Mouse (Mus musculus) ovary, postnatal 10 days (tissue): Measurements from ENCODE around the gene Aipl1.
"Not testable (repeated sequence)": the region's sequence is repeated elsewhere in the genome, so short reads cannot be mapped to it uniquely, and the experiment has no call there.

ENCODE experiments used
- DNase-seq: peaks from one replicate; pipeline ENCODE4 v3.0.0; 2022; ENCODE audit warnings: low spot score

Gene Aipl1

DNA sequence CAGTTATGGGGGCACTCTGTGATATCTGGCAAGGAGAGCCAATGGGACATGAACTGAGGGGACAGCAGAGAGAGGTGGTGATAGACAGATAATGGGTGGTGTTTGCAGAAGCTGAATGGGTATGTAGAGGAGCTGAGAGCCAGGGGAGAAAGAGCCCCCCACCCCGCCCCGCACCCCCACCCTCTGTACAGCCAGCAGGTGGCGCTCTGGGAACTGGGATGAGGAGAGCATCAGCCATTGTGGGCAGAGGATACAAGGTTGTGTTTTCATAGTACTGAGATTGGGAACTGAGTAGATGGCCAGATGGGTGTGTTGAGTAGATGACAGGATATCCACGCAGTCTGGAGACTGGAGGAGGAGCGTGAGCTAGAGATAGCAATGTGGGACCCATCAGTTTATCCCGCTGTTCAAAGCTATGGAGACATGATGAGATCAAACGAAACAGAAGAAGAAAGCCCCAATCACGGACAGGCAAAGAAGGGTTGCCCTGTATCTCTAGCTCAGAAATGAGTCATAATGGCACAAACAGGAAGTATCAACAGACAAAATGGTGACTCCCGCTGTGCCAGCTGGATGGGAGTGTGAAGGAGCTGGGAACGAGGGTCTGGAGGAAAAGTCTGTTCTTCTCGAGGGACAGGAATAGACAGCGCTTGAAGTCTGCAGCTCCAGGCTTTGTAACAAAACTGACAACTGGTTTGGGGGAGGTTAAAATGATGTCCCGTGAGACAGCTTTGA, 20.6 kb downstream of the Aipl1 start:
- DNase-seq, result no peak

DNA sequence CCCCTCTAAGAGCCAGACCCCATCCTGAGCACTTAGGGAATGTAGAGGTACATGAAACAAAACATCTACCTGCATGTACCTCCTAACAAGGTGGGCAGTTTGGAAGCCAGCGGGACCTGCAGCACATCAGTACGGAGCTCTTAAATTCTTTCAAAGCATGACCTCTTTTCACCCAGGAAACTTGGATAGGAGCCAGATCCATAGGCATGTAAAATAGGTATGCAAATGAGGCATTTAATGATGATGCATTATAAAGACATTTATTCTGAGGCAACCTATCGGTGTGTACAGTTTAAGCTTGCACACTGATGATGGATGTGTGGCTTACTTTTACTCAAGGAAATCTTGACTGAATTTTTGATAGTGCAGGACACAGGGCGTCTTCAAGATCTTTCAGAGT, 22.6 kb downstream of the Aipl1 start:
- no peak for DNase-seq

DNA sequence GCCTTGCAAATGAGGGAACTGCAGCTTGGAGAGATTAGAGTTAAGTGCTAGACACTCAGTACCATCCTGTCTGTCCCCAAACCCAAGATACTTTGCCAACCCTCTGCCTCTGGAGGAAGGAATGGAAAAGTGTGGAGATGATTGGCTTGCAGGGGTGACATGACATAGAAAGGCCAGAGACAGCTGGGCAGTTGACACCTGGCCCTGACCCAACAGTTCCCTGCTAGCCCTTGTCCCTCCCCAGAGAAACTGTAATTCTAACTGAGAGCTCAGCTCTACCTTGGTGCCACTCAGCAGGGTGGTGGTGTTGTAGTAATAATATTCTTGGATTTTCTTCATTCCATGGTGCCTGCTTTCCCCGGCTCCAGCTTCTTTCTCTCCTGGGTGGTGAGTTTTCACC, 25.4 kb downstream of the Aipl1 start:
- no peak for DNase-seq

DNA sequence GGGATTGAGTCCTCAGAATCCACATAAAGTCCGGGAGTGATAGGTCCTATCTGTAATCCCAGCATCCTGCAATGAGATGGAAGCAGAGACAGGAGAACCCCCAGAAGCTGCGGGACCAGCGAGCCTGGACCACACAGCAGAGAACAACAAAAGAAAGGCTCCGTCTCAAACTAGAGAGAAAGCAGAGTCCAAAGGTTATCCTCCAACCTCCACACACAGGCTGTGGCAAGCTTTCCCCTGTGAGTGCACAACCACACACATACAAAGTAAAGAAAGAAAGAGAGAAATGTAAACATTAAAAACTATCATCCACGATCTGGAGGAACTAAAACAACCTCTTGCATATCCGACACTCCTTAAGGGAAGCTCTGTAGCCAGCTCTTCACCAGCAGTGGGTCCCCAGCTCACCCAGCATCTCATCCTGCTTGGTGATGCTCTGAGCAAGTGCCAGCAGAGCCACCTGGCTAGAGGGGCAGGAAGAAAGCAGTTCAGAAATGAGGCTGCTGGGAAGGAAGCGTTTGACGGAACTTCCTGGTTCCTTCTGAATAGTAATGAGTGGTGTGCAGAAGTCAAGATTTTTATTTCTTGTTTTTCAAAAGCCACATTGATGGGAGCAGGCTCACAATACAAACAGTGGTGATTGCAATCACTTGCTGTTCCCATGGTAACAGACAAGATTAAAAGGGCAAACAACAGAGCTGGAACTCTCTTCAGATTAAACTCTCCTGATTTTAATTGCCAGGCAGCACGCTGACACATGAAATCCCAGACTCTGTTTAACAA, 26.2 kb downstream of the Aipl1 start:
- no peak for DNase-seq

DNA sequence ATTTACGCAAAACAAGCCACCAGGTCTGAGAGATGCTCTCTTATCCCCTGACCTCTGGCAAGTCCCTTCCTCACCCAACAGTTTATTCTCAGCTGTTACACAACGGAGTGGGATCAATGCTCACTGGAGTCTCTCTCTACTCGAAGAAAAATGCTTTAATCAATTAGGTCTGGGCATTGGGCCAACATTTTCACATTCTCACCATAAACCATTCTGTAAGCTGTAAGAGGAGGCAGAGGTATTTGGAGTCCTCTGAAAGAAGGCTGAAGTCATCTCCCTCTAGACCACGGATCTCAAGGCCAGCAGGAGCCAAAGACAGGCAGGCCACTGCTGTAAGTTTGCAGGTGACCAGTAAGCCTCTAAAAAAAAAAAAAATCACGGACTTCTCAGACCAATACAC, 26.9 kb downstream of the Aipl1 start:
- no peak for DNase-seq

DNA sequence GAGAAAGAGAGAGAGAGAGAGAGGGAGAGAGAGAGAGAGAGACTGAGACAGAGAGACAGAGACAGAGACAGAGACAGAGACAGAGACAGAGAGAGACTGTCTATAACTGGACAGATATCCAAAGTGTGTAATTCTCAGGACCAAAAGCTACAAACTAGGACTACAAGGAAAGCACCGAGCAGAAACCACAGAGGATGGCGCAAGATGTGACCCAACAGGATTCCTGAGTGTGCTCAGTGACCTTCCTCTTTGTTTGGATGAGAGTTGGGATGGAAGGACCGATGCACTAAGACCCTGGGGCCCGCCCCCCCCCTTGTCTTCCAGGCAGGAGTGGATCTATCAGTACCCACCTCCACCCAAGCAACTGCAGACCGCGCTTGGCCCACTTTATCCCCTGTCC, 31.8 kb downstream of the Aipl1 start:
- DNase-seq, result no peak

DNA sequence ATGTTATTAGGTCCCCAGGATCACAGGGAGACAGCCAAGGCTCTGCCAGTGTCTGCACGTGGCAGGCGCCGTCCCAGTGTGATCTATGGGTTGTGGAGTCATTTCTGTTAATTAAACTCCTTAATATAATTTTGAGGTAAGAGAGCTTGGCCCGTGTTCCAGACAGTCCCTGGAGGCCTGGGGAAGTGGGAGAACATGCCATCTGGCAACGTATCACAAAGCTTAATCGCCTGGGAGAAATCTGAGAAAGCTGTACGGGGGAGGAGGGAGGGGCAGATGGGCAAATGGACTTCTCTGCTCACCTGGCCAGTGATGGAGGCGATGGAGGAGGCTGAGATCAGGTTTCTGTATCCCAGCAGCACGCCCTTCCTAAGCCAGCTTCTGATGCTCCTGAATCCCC, 34.1 kb downstream of the Aipl1 start:
- DNase-seq, result no peak

DNA sequence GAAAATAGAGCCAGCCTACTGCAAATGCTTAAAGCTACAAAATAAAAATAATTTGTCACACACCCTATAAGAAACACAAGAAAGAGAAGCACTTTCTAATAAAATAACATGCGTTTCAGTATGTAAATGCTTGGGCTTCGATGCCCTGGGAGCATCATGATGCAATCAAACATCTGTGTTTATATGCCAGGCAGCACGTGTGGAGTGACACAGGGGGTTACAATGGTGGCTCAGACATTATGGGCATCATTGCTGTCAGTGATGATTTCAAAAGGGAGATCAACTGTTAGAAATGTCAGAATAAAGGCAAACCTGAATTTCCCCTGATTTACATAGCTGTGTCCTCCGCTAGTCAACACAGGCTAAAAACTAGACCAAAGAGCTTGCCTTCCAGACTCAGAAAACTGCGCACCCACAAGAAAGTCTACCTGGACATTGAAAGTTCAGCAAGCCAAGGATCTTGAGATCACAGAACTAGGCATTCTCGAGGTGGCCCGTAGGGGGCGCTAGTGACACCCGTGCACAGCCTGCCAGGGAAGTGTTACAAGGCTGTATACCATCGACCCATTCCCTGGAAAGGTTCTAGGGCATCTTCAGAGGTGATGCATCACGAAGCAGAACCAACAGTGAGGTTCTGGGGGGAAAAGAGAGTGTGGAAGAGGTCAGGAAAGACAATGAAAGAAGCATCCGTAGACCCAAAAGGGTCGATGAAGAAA, 35.0 kb downstream of the Aipl1 start:
- no peak for DNase-seq

DNA sequence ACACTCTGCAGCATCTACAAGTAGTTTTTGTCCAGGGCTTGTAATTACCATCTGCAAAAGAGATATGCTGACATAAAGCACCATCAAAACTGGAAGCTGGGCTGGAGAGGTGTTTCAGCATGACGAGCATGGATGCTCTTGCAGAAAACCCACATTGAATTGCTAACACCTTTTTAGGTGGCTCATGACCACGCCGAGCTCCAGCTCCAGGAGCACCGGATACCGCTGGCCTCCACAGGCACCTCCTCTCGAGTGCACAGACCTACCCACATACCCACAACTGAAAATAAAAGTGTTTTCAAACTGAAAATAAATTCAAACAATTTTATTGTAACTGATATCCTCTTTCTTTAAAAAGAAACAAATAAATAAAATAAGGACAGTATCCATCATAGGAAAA, 37.1 kb downstream of the Aipl1 start:
- DNase-seq, result no peak

DNA sequence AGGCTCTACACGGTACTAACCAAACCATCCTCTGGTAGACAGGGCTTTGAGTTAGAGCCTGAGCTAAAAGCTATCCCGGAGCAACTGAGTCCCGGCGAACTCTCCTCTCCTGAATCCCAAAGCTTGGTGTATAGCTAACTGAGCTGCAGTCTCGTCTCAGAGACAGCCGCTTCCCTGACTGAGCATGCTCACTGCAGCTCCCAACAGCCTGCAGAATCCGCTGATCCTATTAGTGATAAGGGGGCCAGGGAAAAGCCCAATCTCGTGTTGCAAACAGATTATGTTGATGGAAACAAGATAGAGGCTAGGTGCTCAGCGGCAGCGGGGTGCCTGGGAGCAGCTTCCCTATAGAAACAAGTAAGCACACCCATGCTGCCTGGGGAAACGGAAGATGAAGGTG, 40.5 kb downstream of the Aipl1 start:
- no peak for DNase-seq

DNA sequence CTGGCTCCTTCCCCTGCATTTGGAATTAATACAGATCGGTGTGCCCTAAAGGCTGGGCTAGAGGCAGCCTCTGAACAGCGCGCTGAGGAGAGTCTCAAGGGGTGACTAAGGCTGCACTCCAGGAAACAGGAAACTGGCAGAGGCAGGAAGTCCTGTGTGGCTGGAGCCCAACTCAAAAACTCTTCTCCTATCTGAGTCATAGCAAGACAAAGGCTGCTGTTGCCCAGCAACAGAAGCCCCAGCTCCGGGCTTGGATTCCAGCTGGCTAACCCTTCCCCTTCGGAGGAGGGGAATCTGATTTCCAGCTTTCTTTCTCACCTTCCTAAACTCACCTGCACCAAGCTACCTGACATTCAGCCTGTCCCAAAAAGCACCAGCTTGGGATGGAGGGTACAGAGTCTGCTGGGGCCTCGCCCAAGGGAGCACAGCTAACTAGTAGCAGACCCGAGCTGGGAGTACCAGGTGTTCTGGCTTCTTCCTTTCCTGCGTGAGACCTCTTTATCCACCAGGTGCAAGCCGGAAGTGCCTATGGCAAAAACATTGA, 41.3 kb downstream of the Aipl1 start:
- no peak for DNase-seq

DNA sequence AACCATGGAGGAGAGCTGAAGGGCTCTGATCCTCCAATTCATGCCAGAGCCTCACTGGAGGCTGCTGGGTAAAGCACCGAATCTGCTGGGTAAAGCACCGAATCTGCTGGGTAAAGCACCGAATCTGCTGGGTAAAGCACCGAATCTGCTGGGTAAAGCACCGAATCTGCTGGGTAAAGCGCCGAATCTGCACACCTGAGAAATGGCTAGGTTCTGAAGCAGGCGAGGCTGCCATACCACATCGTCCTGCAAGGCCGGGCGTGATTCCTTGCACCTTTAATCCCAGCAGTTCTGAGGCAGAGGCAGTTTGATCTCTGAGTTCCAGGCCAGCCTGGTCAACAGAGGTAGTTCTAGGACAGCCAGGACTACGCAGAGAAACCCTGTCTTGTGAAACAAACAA, 44.9 kb downstream of the Aipl1 start:
- no peak for DNase-seq

DNA sequence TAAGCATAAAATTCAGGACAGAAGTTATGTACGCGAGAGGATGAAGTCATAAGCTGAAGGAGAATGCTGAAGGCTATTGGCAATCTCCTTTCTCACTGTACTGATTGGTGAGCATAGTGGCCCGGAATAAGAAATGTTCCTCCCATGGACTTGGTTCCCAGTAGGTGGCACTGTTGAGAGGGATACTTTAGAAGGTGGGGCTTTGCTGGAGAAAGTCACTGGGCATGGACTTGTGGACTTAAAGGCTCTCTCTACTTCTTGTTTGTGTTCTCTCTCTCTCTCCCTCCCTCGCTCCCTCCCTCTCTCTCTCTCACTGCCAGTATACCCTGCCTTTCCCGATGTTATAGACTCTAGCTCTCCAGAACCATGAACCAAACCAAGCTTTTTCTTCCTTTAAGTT, 45.8 kb downstream of the Aipl1 start:
- DNase-seq, result no peak

DNA sequence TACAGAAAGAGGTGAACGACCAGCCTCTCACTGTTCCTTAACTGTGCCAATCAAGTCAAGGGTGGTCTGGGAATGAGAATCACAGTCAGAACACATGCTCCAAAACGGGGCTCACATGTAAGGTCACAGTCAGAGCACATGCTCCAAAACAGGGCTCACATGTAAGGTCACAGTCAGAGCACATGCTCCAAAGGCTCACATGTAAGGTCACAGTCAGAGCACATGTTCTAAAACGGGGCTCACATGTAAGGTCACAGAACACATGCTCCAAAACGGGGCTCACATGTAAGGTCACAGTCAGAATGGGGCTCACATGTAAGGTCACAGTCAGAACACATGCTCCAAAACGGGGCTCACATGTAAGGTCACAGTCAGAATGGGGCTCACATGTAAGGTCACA, 47.9 kb downstream of the Aipl1 start:
- DNase-seq, result not testable (repeated sequence)

DNA sequence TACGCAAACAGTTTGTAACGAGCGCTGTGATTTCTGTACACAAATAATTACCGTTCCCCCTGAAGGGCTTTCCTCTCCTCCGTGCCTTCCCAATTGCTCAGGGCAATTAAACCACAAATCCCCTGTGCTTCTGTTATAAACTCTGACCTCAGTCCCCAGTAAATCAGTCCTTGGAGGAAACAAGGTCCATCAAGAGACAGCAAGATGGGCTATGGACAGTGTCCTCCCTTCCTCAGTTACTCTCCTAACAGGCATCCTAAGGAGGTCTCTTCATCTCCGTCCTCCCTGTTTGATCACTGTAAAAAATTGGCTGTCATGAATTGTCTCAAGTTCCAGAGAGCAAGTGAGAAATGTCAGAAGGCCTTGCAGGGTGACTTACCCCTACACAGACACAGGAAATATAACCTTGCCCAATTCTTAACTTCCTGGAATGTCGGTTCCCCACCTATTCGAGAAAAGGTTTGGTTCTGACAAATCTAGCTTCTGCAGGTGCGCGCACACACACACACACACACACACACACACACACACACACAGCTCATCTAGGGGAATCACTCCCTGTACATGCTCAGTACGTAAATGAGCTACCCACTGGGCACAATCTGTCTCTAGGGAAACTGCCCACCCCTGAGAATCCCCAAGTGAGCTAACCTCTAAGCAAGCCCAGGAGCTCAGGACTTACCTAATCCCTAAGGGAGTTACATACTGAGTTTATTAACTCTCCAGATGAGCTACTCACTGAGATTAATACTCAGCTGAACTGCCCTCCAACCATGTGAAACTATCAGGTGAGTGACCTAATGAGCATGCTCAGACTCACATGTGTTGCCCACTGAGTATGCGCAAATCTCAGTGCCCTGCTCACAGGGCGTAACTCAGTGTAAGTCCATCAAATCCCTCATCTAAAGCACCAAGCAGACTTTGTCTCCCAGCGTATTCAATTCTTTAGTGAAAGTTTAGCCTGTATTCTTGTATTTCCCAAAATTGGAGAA, 49.9 kb downstream of the Aipl1 start:
- DNase-seq, result no peak

DNA sequence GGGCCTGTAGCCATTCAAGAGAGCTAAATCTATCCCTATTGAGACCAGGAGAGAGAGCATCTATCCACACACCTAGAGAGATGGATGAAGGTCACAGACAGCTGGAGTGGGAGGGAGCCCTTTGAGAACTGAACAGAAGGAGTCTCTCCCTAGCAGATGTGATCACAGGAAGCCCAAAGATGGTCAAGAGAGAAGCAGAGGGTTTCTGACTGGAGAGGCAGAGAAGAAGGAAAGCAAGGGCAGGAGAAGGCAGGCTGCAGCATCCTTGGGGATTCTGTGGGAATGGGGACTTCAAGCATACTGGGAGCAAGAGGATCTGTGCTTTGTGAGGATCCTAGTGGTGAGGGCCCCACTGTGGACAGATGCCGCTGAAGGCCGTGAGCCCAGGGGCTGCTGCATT, 51.5 kb downstream of the Aipl1 start:
- no peak for DNase-seq

DNA sequence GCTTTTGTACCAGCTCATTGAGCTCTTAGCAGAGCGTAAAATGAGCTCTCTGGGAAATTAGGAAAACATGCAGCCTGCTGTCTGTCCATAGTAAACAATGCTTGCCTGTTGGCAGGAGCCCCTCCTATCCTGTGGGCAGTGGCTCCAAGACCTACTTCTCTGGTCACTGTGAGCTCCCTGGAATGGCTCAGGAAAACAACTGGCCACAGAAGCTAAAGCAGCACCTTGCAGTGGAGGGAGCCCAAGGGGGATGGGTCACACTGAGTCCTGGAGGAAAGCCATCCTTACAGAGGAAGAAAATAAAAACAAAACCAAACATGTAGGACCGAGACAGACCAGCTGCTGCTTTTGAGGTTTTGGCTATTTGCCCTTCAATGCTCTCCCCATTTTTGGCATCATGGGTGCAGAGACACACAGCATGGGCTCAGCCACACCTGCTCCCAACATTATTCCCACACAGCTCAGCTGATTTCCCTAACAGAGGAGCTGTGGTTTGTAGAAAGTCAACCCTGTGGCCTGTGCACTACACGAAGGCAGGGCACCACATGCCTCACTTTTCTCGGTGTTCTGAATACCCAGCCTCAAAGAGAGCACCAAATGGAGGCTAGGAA, 52.1 kb downstream of the Aipl1 start:
- DNase-seq, result no peak

DNA sequence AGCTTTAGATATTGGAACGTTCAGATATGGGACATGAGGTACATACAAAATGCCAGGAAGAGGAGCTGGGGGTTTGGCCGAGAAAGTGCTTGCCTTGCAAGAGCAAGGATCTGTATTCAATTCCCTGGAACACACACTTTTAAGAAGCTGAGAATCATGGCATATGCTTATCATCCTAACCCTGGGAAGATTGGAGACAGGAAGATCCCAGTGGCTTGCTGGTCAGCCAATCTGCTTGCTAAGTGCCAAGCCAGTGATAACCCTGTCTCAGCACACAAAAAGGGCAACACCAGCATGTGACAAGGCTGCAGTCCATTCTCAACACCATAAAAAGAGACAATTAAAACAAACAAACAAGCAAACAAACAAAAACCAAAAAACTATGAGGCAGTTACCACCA, 53.2 kb downstream of the Aipl1 start:
- no peak for DNase-seq
